8 mouse cellular contexts compared by ENCODE assay signal in the genomic region with DNA sequence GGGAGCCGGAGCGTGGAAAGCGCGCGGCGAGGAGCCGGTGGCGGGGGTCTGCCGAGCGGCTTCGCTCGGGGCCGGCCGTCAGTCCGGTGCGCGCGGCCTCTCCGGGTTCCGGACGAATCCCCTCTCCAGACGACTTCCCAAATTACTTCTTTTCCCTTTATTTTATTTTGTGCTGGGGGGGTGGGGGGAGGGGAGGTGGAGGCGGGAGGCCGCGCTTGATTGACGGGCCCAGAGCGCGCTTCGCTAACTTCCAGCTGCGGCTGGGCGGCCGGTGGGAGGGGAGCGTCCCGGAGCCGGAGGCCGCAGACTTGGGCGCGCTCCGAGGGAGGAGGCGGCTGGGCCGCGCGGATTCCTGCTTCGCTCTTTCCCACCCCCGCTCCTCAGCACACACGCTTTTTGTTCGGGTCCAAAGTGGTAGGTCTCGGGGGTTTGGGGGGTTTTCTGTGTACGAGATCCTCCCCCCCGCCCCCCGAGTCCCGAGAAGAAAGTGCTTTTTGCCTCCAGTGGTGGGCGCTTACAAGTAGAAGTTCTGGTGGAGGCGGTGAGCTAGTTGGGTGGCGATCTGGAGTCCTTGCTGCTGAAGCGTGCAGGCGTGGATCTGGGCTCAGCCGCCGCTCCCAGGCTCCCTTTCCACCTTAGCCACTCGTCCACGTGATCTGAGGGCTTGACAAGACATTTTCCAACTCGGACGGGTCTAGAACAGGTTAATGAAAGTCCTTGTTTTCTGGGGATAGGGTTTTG. TPM values are rescaled to one million over a fixed set of nuclear protein-coding genes. Genes with fewer than 3 reads are reported as not detected.
DNase-seq lines count a peak whose midpoint lies in the region; ATAC-seq and TF ChIP-seq lines count a peak whose summit lies in the region.

No protein-coding gene starts in this region.

- no peak for TF ChIP-seq CTCF in MEL (IDR thresholded peaks at IDR 0.05 in 2 of 3, conservative IDR thresholded peaks at IDR 0.05 in 1 of 3; ENCODE audit: control insufficient read depth in 1 of 3, insufficient read depth in 1 of 3, low read depth in 2 of 3, low read length in 3 of 3, poor library complexity in 1 of 3, severe bottlenecking in 1 of 3)

- H3K4me1 ChIP-seq in MEL (ENCODE audit: control insufficient read depth in 1 of 2, insufficient read depth in 2 of 2, low read length in 2 of 2), result peaks cover 23 to 40% of the 10 kb centered on the region in 2 experiments
- peaks cover 40% of the 10 kb centered on the region for H3K4me1 ChIP-seq in hindbrain, embryonic 12.5 days

- peak overlapping the region; percentile 81 for H3K4me2 ChIP-seq in hindbrain, embryonic 12.5 days (replicated peaks)

- no peaks in the 10 kb centered on the region for H3K9me3 ChIP-seq in MEL (replicated peaks; ENCODE audit: insufficient read depth, low read length)
- H3K9me3 ChIP-seq in hindbrain, embryonic 12.5 days (replicated peaks), result no peaks in the 10 kb centered on the region

- WGBS in hindbrain, embryonic 12.5 days, result under 1% methylated on average over 55 of the region's 63 CpGs

- H3K79me2 ChIP-seq in MEL (ENCODE audit: control insufficient read depth, insufficient read depth, low read length, poor library complexity), result peaks cover 88% of the 10 kb centered on the region

- peak; percentile 43; the same call in 1 of the 2 replicates for ATAC-seq in hindbrain, embryonic 12.5 days (ENCODE audit: low FRiP score)

- peak; percentile 22 to 63; a peak in 2 of 4 replicates for TF ChIP-seq POLR2A in MEL (IDR thresholded peaks at IDR 0.05; ENCODE audit: control insufficient read depth in 1 of 2, insufficient read depth in 1 of 2, low read depth in 1 of 2, low read length in 2 of 2, poor library complexity in 1 of 2)

- peaks cover 0 to 49% of the 10 kb centered on the region in 2 experiments; a peak in 2 of 4 replicates for H3K36me3 ChIP-seq in MEL (ENCODE audit: control insufficient read depth in 1 of 2, insufficient read depth in 2 of 2, low read length in 2 of 2)
- no peaks in the 10 kb centered on the region for H3K36me3 ChIP-seq in hindbrain, embryonic 12.5 days

- TF ChIP-seq EP300 in MEL (IDR thresholded peaks at IDR 0.05; ENCODE audit: low read depth in 1 of 2, low read length in 2 of 2), result peak in 1 of 2 experiments; percentile 19; a peak in 1 of 4 replicates

- no peaks in the 10 kb centered on the region for H3K27me3 ChIP-seq in MEL (ENCODE audit: control insufficient read depth in 1 of 2, insufficient read depth in 2 of 2, low read length in 2 of 2)
- H3K27me3 ChIP-seq in hindbrain, embryonic 12.5 days, result no peaks in the 10 kb centered on the region

- H3K27ac ChIP-seq in MEL (ENCODE audit: control insufficient read depth, low read depth, low read length), result peak overlapping the region; percentile 97
- H3K27ac ChIP-seq in hindbrain, embryonic 12.5 days, result peak overlapping the region; percentile 99

- H3K4me3 ChIP-seq in MEL (ENCODE audit: control insufficient read depth in 1 of 2, insufficient read depth in 1 of 2, low read depth in 2 of 2, low read length in 2 of 2), result peak overlapping the region; percentile 87 to 94
- H3K4me3 ChIP-seq in hindbrain, embryonic 12.5 days, result peak overlapping the region; percentile 90

- peak overlapping the region; percentile 100 for H3K9ac ChIP-seq in MEL (ENCODE audit: control insufficient read depth, low read depth, low read length, poor library complexity, severe bottlenecking)
- H3K9ac ChIP-seq in hindbrain, embryonic 12.5 days, result peak overlapping the region; percentile 94

- TF ChIP-seq RAD21 in MEL (IDR thresholded peaks at IDR 0.05; ENCODE audit: low read depth, low read length), result no peak

- DNase-seq in MEL (ENCODE audit: low read depth, low spot score), result peak; percentile 84
- peak; percentile 46 for DNase-seq in cerebellum, adult 8-10 months
- peak; percentile 69 for DNase-seq in forelimb bud, embryonic 11.5 days (ENCODE audit: low read depth, low spot score)
- peak; percentile 60 to 65 for DNase-seq in layer of hippocampus, postnatal 36 days
- peak; percentile 85 to 90 for DNase-seq in lung, postnatal 4 days
- DNase-seq in right cerebral cortex, adult 2 months (ENCODE audit: low spot score in 2 of 2), result peak; percentile 59 to 70
- peak; percentile 70 for DNase-seq in urinary bladder, adult 2 months (ENCODE audit: low spot score)

TF ChIP-seq in MEL, 35 proteins besides CTCF, POLR2A, EP300 and RAD21 (continues in another document):
- TF ChIP-seq USF1 (IDR thresholded peaks at IDR 0.05; ENCODE audit: low read depth, low read length) (peak; percentile 82), ZNF384 (IDR thresholded peaks at IDR 0.05; ENCODE audit: low read depth, low read length) (no peak), HCFC1 (IDR thresholded peaks at IDR 0.05; ENCODE audit: low read depth, low read length) (no peak; the same call in 1 of the 2 replicates), MXI1 (IDR thresholded peaks at IDR 0.05; ENCODE audit: low read depth, low read length) (peak; percentile 92), POLR2AphosphoS5 (IDR thresholded peaks at IDR 0.05; ENCODE audit: borderline replicate concordance, low read depth, low read length) (no peak), MYB (IDR thresholded peaks at IDR 0.05; ENCODE audit: low read depth, low read length) (no peak), CHD1 (IDR thresholded peaks at IDR 0.05; ENCODE audit: low read depth, low read length) (no peak), ETS1 (IDR thresholded peaks at IDR 0.05; ENCODE audit: low read depth, low read length) (no peak), POLR2AphosphoS2 (IDR thresholded peaks at IDR 0.05; ENCODE audit: low read length) (no peak), KAT2A (conservative IDR thresholded peaks at IDR 0.05; ENCODE audit: low read depth, low read length) (no peak), ZMIZ1 (IDR thresholded peaks at IDR 0.05; ENCODE audit: low read depth, low read length) (no peak), JUND (IDR thresholded peaks at IDR 0.05; ENCODE audit: low read depth, low read length) (no peak), NELFE (IDR thresholded peaks at IDR 0.05; ENCODE audit: low read depth, low read length) (peak; percentile 54; the same call in 1 of the 2 replicates), SIN3A (IDR thresholded peaks at IDR 0.05; ENCODE audit: low read length) (no peak; the same call in none of the 2 replicates), MAZ (IDR thresholded peaks at IDR 0.05; ENCODE audit: low read depth, low read length) (peak; percentile 18; the same call in 1 of the 2 replicates), MEF2A (IDR thresholded peaks at IDR 0.05; ENCODE audit: extremely low read depth, insufficient replicate concordance, low read depth, low read length, poor library complexity, severe bottlenecking) (no peak), BHLHE40 (IDR thresholded peaks at IDR 0.05; ENCODE audit: borderline replicate concordance, low read depth, low read length) (peak; percentile 27; the same call in 1 of the 2 replicates), GATA1 (IDR thresholded peaks at IDR 0.05; ENCODE audit: low read depth, low read length) (no peak), NRF1 (IDR thresholded peaks at IDR 0.05; ENCODE audit: insufficient read depth, low read depth, low read length, poor library complexity, severe bottlenecking) (no peak), RCOR1 (IDR thresholded peaks at IDR 0.05; ENCODE audit: low read depth, low read length) (no peak), MAX (IDR thresholded peaks at IDR 0.05; ENCODE audit: low read length) (peak; percentile 76; the same call in 1 of the 2 replicates), E2F4 (IDR thresholded peaks at IDR 0.05; ENCODE audit: borderline replicate concordance, low read depth, low read length) (peak; percentile 20; the same call in 1 of the 2 replicates), ZC3H11A (IDR thresholded peaks at IDR 0.05; ENCODE audit: low read depth, low read length) (no peak), TCF12 (IDR thresholded peaks at IDR 0.05; ENCODE audit: low read depth, low read length) (no peak)

RNA-seq across cellular contexts. Expression of a gene that starts 0.9 kb away (rescaled TPM):
- total RNA-seq in MEL (2012; rRNA removed), result 6.3 and 7.0 TPM in 2 replicates
- 1 to 10 TPM in 1 of 2 experiments, not detected in 1; 5.1 TPM for polyA plus RNA-seq in MEL (2012; ENCODE audit: insufficient read depth in 1 of 2, insufficient read length in 2 of 2, low read depth in 1 of 2, low replicate concordance in 2 of 2, missing spikeins in 1 of 2)
- 8.3 and 8.6 TPM in 2 replicates for polyA plus RNA-seq in hindbrain, embryonic 12.5 days (2016; fragmentation: Nextera tagmentation; extraction: Ambion mirVana)
- total RNA-seq in layer of hippocampus, postnatal 36 days (2021), result 1 to 10 TPM; 7.3 to 8.7 TPM
- 5.9 and 6.3 TPM in 2 replicates for polyA plus RNA-seq in urinary bladder, adult 2 months (2012; rRNA removed)

RNA-seq across cellular contexts. Expression of a gene that starts 1.6 kb away (rescaled TPM):
- 5.1 and 5.5 TPM in 2 replicates for total RNA-seq in MEL (2012; rRNA removed)
- 10 to 100 TPM in 1 of 2 experiments, not detected in 1; 12.3 TPM for polyA plus RNA-seq in MEL (2012; ENCODE audit: insufficient read depth in 1 of 2, insufficient read length in 2 of 2, low read depth in 1 of 2, low replicate concordance in 2 of 2, missing spikeins in 1 of 2)
- 20.1 and 20.6 TPM in 2 replicates for polyA plus RNA-seq in hindbrain, embryonic 12.5 days (2016; fragmentation: Nextera tagmentation; extraction: Ambion mirVana)
- 10 to 100 TPM; 15.7 to 22.1 TPM for total RNA-seq in layer of hippocampus, postnatal 36 days (2021)
- polyA plus RNA-seq in urinary bladder, adult 2 months (2012; rRNA removed), result 11.2 and 13.5 TPM in 2 replicates

RNA-seq across cellular contexts. Expression of a gene that starts 33.0 kb away (rescaled TPM):
- 5.3 and 6.6 TPM in 2 replicates for total RNA-seq in MEL (2012; rRNA removed)
- 1 to 10 TPM in 1 of 2 experiments, not detected in 1; 9.3 TPM for polyA plus RNA-seq in MEL (2012; ENCODE audit: insufficient read depth in 1 of 2, insufficient read length in 2 of 2, low read depth in 1 of 2, low replicate concordance in 2 of 2, missing spikeins in 1 of 2)
- 9.8 and 10.4 TPM in 2 replicates for polyA plus RNA-seq in hindbrain, embryonic 12.5 days (2016; fragmentation: Nextera tagmentation; extraction: Ambion mirVana)
- 100 to 1,000 TPM; 109 to 116 TPM for total RNA-seq in layer of hippocampus, postnatal 36 days (2021)
- 52.9 and 65.7 TPM in 2 replicates for polyA plus RNA-seq in urinary bladder, adult 2 months (2012; rRNA removed)

RNA-seq across cellular contexts. Expression of a gene that starts 46.3 kb away (rescaled TPM):
- total RNA-seq in MEL (2012; rRNA removed), result 0.69 and 0.72 TPM in 2 replicates
- under 1 TPM in 1 of 2 experiments, not detected in 1; 0.65 TPM for polyA plus RNA-seq in MEL (2012; ENCODE audit: insufficient read depth in 1 of 2, insufficient read length in 2 of 2, low read depth in 1 of 2, low replicate concordance in 2 of 2, missing spikeins in 1 of 2)
- polyA plus RNA-seq in hindbrain, embryonic 12.5 days (2016; fragmentation: Nextera tagmentation; extraction: Ambion mirVana), result 5.7 and 6.8 TPM in 2 replicates
- 10 to 100 TPM; 56.5 to 58.3 TPM for total RNA-seq in layer of hippocampus, postnatal 36 days (2021)
- 4.6 and 7.6 TPM in 2 replicates for polyA plus RNA-seq in urinary bladder, adult 2 months (2012; rRNA removed)

RNA-seq across cellular contexts. Expression of a gene that starts 46.3 kb away (rescaled TPM):
- not detected in 2 replicates for total RNA-seq in MEL (2012; rRNA removed)
- polyA plus RNA-seq in MEL (2012; ENCODE audit: insufficient read depth in 1 of 2, insufficient read length in 2 of 2, low read depth in 1 of 2, low replicate concordance in 2 of 2, missing spikeins in 1 of 2), result not detected
- polyA plus RNA-seq in hindbrain, embryonic 12.5 days (2016; fragmentation: Nextera tagmentation; extraction: Ambion mirVana), result 2.7 and 3.1 TPM in 2 replicates
- total RNA-seq in layer of hippocampus, postnatal 36 days (2021), result 1 to 10 TPM; 1.7 to 1.8 TPM
- 11.8 TPM in 2 replicates for polyA plus RNA-seq in urinary bladder, adult 2 months (2012; rRNA removed)

Comparison
In these comparisons a context has a peak if more than half of its experiments do, and no peak if none do; other contexts are left out.
1. Peak in every context shown above with its lines: DNase-seq, ATAC-seq, H3K4me3 ChIP-seq and H3K27ac ChIP-seq.